Mouse (Mus musculus) cerebellum, postnatal 14 days (tissue): Measurements from ENCODE around the gene Gm10644.
"Not testable (repeated sequence)": the region's sequence is repeated elsewhere in the genome, so short reads cannot be mapped to it uniquely, and the experiment has no call there.

ENCODE experiments used
- DNase-seq, 2 experiments: peaks; one replicate each; pipeline ENCODE4 v3.0.0; 2021; ENCODE audit warnings: mixed read lengths in 2 of 2

The Gm10644 gene

GRCm38 (mm10) chr8:83955106-83955957 lies at the start of gene Gm10644, which contains the start of gene Asf1b:
Gm10644 (minus strand) TSS chr8:83955205.
Asf1b (plus strand) TSS chr8:83955507.
- DNase-seq = peak; percentile 98 to 99

GRCm38 (mm10) chr8:84004533-84005201 lies 49.7 kb upstream of the Gm10644 start:
- peak; percentile 93 to 94 for DNase-seq

- DNase-seq = no peak
These were observed 48.7 kb upstream of the Gm10644 start for GRCm38 (mm10) chr8:84003612-84004246.

GRCm38 (mm10) chr8:84002957-84003611 lies 48.1 kb upstream of the Gm10644 start:
- peak in 1 of 2 experiments; percentile 37 for DNase-seq

- no peak for DNase-seq
These were observed 46.4 kb upstream of the Gm10644 start, which contains the start of gene 1700067K01Rik for GRCm38 (mm10) chr8:84001281-84002000. 1700067K01Rik (plus strand) TSS chr8:84001502.

- DNase-seq = no peak
These were observed 44.8 kb upstream of the Gm10644 start for GRCm38 (mm10) chr8:83999825-84000224.

- DNase-seq = no peak
These were observed 44.2 kb upstream of the Gm10644 start for GRCm38 (mm10) chr8:83999057-83999705.

- peak; percentile 68 to 70 for DNase-seq
These were observed 43.4 kb upstream of the Gm10644 start for GRCm38 (mm10) chr8:83998231-83999056.

- DNase-seq = peak; percentile 67 to 71
These were observed 42.6 kb upstream of the Gm10644 start, which contains the start of gene Samd1 for GRCm38 (mm10) chr8:83997511-83998141. Samd1 (plus strand) TSS chr8:83997672.

GRCm38 (mm10) chr8:83996567-83997505 lies 41.8 kb upstream of the Gm10644 start:
- peak; percentile 85 to 89 for DNase-seq

- peak in 1 of 2 experiments; percentile 51 for DNase-seq
These were observed 41.0 kb upstream of the Gm10644 start for GRCm38 (mm10) chr8:83995973-83996372.

- no peak for DNase-seq
These were observed 39.0 kb upstream of the Gm10644 start for GRCm38 (mm10) chr8:83994030-83994429.

- no peak for DNase-seq
These were observed 37.5 kb upstream of the Gm10644 start for GRCm38 (mm10) chr8:83992488-83992887.

- no peak for DNase-seq
These were observed 35.2 kb upstream of the Gm10644 start for GRCm38 (mm10) chr8:83990170-83990569.

GRCm38 (mm10) chr8:83989243-83989642 lies 34.2 kb upstream of the Gm10644 start:
- DNase-seq = no peak

- not testable (repeated sequence) for DNase-seq
These were observed 28.2 kb upstream of the Gm10644 start for GRCm38 (mm10) chr8:83983222-83983621.

- no peak for DNase-seq
These were observed 27.4 kb upstream of the Gm10644 start for GRCm38 (mm10) chr8:83982449-83982848.

GRCm38 (mm10) chr8:83981533-83981932 lies 26.5 kb upstream of the Gm10644 start:
- DNase-seq = peak in 1 of 2 experiments; percentile 59

- DNase-seq = peak in 1 of 2 experiments; percentile 49
These were observed 25.8 kb upstream of the Gm10644 start for GRCm38 (mm10) chr8:83980845-83981244.
